Mouse (Mus musculus) brain, adult 2 months (tissue): ENCODE measurements around the gene Fbxl15.

Source experiments
- DNase-seq: peaks from one replicate; pipeline ENCODE4 v3.0.0; 2011; ENCODE audit warnings: low read depth, low spot score

The Fbxl15 gene

DNA sequence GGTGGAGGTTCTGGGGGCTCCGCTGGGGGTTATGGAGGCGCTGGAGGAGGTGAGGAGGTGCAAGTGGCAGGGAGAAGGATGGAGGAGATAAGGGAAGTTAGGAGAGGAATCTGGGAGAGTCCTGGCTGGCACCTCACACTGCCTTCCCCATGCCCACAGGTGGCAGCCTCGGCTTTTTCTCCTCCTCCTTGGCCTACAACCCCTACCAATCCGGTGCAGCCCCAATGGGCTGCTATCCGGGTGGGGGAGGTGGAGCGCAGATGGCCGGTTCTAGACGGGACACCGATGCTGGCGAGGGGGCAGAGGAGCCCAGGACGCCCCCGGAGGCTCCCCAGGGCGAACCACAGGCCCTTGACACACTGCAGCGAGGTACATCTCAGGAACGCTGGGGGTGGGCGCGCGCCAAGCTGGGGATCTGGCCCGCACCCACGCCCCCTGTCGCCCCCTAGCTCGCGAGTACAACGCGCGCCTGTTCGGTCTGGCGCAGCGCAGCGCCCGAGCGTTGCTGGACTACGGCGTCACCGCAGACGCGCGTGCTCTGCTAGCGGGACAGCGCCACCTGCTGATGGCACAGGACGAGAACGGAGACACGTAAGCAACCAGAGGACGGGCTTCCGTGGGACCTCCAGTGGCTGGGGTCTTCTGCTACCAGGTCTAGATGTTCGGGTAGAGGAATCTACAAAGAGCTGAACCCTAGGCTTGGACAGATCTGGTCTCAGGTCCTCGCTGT lies 19.1 kb upstream of the Fbxl15 start:
- peak; percentile 96 for DNase-seq

GRCm38 (mm10) chr19:46309651-46310305 lies 18.2 kb upstream of the Fbxl15 start:
- DNase-seq = no peak

DNA sequence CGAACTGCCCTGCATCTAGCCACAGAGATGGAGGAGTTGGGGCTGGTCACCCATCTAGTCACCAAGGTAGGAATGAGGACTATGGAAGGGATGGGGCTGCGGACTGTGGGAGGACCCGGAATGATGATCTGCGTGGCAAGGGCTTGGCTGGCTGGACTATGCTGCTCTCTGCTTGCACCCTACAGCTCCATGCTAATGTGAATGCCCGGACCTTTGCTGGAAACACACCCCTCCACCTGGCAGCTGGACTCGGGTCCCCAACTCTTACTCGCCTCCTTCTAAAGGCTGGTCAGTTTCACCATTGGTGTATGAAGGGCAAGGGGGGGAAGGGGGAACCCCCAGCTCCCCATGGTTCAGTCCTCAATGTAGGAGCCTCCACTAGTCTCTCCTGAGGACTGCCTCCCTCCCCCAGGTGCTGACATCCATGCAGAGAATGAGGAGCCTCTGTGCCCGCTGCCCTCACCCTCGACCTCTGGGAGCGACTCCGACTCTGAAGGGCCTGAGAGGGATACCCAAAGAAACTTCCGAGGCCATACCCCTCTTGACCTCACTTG lies 17.6 kb upstream of the Fbxl15 start:
- DNase-seq = no peak

DNA sequence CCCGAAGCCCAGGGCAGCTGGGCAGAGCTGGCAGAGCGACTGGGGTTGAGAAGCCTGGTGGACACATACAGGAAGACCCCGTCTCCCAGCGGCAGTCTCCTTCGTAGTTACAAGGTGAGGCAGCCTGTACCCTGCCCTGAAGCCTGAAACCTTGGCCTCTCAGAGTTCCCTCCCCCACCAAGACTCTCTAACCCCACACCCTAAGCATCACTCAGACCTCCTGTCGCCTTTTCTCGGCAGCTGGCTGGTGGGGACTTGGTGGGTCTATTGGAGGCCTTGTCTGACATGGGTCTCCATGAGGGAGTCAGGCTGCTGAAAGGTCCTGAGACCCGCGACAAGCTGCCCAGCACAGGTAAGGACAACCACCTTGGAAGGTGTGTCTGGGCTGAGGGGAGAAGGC lies 16.6 kb upstream of the Fbxl15 start:
- no peak for DNase-seq

DNA sequence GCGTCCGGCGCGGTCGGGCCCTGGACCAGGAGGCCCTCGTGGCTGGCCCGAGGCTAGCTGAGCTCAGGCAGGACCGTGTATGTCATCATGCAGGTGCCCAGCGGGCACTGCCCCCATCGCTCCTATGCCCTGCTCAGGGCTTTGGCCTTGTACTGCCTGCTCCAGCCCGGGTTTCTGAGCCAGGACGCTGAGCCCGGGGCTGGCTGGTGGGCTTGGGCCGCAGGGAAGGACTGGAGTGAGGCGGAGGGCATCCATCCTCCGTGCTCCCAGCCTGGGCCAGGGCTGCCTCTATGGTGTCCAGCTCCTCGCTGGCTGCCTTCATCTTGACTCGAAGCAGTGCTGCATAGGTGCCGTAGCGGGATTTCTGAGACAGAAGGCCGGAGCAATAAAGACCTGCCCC lies 15.4 kb upstream of the Fbxl15 start:
- no peak for DNase-seq

- no peak for DNase-seq
Observed at GRCm38 (mm10) chr19:46313116-46313515, 14.9 kb upstream of the Fbxl15 start.

- DNase-seq = no peak
Observed at GRCm38 (mm10) chr19:46313591-46313990, 14.4 kb upstream of the Fbxl15 start.

- no peak for DNase-seq
Observed at GRCm38 (mm10) chr19:46314151-46314601, 13.8 kb upstream of the Fbxl15 start.

DNA sequence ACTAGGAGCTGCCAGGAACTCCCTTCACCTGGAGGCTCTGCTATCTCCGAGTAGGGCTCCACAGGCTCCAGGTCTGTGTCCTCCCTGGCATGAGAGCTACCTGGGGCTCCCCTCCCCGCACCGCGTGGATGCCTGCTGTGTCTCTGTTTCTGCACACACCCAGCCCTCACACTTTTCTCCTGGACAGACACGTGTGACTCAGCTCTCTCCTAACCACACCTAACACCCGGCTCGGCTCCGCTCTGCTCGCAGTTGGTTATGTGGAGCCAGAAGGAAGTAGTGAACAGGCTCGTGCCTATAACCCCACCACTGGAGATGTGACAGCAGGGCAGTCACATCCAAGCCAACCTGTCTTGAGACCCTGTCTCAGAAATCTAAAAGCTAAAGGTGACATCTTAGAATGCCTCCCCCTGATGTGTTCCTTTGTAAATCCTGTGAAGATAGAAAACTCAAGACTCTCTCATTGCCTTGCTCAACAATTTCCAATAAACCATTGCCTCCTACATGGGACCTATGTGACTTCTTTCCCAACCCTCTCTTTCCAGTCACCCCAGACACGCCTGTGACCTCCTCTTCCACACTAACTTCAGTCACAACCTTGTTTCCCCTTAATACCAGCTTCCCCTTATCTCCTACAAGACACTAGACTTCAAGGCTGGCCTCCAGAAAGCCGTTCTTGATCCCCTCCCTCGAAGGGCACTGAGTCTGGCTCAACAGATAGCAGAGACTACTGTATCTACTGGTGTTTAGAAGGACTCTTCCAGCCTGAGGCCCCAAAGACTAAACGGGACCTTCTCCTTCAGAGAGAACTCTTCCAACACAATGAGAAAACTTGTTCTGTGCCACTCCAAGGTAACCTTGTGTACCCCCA lies 12.9 kb upstream of the Fbxl15 start:
- DNase-seq = peak; percentile 67

DNA sequence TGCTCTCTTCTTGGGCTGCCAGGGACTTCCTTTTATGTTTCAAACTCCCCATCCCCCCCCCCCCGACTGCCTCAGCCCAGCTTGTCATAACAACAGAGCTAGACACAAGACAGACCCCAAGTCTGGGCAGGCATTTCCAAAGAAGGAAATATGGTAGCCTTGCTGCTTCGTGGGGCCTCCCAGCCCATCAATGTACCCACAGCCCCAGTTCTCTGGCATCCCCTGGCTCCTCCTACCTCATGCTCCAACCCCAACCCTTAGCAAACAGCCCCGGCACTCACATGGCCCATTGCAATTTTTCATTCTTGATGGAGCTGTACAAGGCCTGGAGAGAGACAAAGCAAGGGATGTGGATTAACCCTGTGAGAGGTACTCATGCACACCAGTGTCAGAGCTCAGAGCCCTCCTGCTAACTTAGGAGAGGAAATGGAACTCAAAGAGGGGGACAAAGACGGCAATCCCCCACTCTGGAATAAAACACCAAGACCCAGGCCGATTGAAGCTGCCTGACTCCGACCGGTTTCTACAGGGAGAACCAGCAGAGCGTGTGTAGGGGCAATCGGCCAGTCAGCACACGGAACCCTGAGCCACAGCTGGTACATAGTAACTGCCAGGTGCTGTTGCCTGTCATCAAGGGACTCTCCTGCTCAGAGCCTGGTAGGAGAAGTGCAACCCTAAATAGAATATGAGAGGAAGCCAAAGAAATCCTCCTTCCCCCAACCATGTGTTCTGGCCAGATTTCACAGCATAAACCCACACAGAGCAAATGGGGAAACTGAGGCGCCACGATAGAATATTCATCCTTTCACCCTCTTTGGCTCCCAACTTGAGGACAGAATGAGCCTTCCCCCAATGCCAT lies 12.0 kb upstream of the Fbxl15 start:
- peak; percentile 54 for DNase-seq

- peak; percentile 90 for DNase-seq
Observed at GRCm38 (mm10) chr19:46316846-46317545, 11.0 kb upstream of the Fbxl15 start.

GRCm38 (mm10) chr19:46317546-46317885 lies 10.5 kb upstream of the Fbxl15 start:
- DNase-seq = no peak

DNA sequence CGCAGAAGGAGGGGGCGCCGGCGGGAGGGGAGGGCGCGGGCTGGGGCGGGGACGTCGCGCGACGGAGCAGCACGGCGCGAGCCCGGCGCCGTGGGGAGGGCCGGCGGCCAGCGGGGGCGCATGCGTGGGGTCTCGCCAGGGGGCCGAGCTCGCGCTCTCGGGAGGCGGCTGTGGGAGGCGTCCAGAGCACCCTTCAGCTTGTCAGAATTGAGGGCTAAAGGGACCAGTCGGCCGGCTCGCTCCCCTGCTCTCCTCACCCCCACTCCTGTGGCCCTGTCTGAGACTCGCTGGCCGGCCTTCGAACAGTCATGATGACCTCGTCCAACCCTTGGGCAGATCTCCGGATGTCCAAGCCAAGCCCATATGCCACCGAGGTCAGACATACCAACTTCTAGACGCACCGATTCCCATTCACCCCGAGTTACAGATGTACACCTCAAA lies 9.9 kb upstream of the Fbxl15 start:
- peak; percentile 71 for DNase-seq

DNA sequence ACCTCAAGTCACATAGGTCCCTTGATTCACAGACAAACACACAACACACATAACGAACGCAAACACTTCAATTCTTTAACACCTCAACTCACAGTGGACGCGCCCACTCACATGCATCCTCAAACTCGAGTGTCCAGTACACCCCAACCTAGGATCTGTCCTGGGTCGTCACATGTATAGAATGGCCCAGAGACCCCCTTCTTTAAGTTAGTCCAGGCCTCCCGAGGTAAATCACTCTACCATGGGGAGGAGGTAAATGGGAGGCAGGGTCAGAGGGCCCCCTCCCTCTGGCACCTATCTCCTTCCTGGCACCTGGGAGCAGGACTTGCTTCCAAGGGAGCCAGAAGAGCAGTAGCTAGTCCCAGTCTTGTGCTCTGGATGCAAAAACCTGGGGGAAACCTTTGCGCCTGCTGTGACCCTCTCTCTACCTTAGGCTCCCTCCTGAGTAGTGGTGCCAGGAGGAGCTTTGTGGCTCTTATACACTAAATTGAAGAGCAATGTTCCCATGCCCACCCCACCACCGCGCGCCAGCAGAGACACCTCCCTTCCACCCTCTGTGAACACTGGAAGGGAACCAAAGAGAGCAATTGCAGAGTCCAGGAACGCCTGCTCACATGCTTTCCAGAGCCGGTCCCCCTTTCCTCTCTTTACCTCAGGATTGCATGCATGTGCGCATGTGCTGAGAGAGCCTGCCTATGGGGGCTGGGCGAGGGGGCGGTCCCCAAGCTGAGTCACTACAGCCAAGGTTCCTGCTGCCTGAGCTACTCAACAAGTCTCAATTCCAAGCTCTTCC lies 9.2 kb upstream of the Fbxl15 start:
- peak; percentile 96 for DNase-seq

GRCm38 (mm10) chr19:46320076-46320785 lies 7.8 kb upstream of the Fbxl15 start:
- no peak for DNase-seq

DNA sequence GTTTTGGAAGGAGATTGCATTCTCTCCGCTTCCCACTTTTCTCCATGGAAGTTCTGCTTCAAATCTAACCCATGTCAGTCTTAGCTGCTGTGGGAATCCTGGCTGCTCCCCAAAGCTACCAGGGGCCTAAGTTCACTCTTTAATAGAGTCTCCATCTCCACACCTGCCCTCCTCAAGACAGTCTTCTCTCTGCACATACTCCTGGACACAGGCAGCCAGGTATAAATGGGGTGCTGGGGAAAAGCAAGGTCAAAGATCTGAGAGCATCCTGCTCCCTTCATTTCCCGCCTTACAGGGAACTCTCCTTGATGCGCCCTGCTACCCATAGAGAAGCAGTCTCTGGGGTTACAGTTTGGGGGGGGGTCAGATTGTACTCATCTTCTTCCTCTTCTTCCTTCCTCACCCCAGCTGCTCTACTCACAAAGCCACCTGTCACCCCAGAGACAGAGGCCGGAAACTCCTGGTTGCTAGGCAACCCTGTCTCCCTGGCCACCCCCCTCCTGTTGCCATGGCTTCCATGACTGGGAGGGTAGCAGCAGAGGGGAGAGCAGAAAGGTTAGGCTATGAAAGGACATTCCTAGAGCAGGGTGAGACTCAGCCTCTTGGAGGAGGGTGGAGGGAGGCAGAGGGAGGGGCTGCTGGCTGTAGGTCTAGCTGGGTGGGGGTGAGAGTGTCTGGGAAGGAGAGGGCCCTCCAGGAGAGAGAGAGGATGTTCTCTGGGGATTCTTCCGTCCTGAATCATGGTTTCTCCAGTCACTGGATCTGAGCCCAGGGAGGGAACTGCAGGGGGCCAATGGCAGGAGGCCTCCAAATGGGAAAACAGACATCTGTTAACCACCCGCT lies 6.7 kb upstream of the Fbxl15 start:
- peak; percentile 94 for DNase-seq

DNA sequence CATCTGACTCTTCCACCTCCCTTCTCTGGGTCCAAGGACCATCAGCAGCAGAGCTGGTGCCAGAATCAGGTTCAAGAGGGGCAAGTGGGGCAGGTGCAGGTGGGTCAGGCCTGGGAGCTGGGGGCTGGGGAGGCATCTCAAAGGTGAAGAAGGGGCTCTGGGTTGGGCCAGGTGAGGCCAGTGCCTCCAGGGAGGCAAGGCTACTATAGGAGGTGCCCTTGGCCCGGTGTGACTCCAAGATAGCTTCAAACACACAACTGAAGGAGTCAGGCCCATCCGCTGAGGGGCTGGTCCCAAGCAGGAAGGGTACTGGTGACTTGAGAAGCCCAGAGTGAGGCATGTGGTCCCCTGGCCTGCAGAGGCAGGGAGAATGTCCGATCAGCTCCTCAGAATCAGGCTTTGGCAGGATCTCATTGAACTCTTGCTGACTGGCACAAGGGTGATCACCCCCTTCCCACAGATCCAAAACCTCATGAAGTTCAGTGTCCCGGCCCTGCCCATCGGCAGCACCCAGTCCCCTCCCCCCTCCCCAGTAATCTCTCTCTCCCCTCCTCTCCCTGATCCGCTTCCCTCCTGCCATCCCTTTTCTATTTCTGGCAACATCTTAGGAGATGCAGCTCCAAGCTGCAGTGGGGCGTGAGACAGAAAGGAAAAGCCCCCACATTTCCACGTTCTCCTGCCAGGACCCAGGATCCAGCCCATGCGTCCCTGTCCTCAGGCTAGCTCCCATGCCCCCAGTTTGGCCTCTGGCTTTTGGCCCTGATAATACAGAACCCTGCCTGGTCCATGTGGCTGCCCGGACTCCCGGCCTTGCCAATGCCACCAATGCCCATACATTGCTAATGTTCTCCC lies 5.6 kb upstream of the Fbxl15 start:
- DNase-seq = peak; percentile 74
